Mouse (Mus musculus): ENCODE data around the gene Gls2. TPM values are rescaled to one million over a fixed set of nuclear protein-coding genes. Genes with fewer than 3 reads are reported as not detected.

The Gls2 gene
- polyA plus RNA-seq, 1 experiment from 2014 or later: 2.8 TPM

GRCm38 (mm10) chr10:128239140-128239539 lies 44.9 kb downstream of the Gls2 start:
- no peak overlapping the region for H3K4me3 ChIP-seq
- no peaks in the 10 kb centered on the region for H3K27me3 ChIP-seq (replicated peaks)
- no peaks in the 10 kb centered on the region for H3K9me3 ChIP-seq (replicated peaks)
- ATAC-seq: no peak
- no peak overlapping the region for H3K4me2 ChIP-seq
- peak overlapping the region; percentile 22; the same call in 1 of the 2 replicates for H3K27ac ChIP-seq
- H3K36me3 ChIP-seq: peaks cover 71% of the 10 kb centered on the region
- 69% methylated on average over 4 of the region's 4 CpGs for WGBS (ENCODE audit: insufficient replicate concordance)
- no peak overlapping the region for H3K9ac ChIP-seq
- peaks cover 44% of the 10 kb centered on the region for H3K4me1 ChIP-seq

DNA sequence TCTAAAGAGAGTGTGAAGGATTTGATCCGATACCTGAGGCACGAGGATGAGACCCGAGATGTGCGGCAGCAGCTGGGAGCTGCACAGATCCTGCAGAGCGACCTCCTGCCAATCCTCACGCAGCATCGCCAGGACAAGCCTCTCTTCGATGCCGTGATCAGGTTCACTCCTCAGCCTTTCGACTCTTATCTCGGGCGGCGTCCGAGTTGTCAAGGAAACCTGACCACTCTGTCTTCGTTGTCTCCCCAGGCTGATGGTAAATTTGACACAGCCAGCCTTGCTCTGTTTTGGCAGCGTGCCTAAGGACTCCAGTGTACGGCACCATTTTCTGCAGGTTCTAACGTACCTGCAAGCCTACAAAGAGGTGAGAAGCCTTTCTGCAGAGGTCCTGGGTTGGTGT lies 45.9 kb downstream of the Gls2 start:
- Histone ChIP-seq H3K4me2 (no peak overlapping the region), H3K9ac (no peak overlapping the region), H3K4me1 (peaks cover 38% of the 10 kb centered on the region), H3K4me3 (no peak overlapping the region), H3K9me3 (replicated peaks) (no peaks in the 10 kb centered on the region), H3K36me3 (peaks cover 73% of the 10 kb centered on the region), H3K27me3 (replicated peaks) (no peaks in the 10 kb centered on the region), H3K27ac (no peak overlapping the region)
- ATAC-seq: no peak
- 54% methylated on average over 18 of the region's 18 CpGs for WGBS (ENCODE audit: insufficient replicate concordance)

DNA sequence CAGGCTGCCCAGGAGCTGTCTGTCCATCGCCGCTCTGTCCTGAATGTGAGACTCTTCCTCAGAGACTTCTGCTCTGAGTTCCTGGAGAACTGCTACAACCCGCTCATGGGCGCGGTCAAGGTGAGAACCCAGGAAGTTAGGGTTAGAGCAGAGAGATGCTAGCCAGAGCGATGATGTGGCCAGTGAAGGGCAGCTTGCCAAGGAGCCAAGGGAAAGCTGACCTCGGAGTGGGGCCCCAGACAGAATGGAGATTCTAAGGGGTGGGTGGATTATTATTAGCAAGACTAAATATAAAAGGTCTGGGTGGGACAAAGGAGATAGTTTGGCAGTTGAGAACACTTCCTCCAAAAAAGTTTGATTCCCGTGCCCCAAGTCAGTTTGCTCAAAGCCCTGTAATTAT lies 49.0 kb downstream of the Gls2 start:
- peaks cover 23% of the 10 kb centered on the region for H3K4me1 ChIP-seq
- no peak overlapping the region for H3K4me2 ChIP-seq
- H3K27ac ChIP-seq: no peak overlapping the region
- no peak overlapping the region for H3K4me3 ChIP-seq
- 89% methylated on average over 8 of the region's 8 CpGs for WGBS (ENCODE audit: insufficient replicate concordance)
- H3K9ac ChIP-seq: no peak overlapping the region
- H3K9me3 ChIP-seq (replicated peaks): no peaks in the 10 kb centered on the region
- no peaks in the 10 kb centered on the region for H3K27me3 ChIP-seq (replicated peaks)
- no peak for ATAC-seq
- peaks cover 93% of the 10 kb centered on the region for H3K36me3 ChIP-seq

DNA sequence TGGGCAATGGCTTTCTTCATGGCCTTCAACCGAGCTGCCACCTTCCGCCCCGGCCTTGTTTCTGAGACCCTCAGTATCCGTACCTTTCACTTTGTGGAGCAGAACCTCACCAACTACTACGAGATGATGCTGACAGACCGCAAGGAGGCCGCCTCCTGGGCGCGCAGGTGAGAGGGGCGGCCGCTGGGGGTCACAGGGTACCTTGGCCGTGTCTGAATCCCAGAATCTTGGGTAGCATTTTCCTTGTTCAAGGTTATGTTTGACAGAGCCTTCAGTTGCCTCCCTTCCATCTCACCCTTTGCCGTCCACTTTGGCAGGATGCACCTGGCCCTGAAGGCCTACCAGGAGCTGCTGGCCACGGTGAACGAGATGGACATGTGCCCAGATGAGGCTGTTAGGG lies 49.9 kb downstream of the Gls2 start:
- Histone ChIP-seq H3K27ac (no peak overlapping the region), H3K4me1 (peaks cover 14% of the 10 kb centered on the region), H3K4me2 (no peak overlapping the region), H3K4me3 (no peak overlapping the region), H3K9ac (no peak overlapping the region), H3K9me3 (replicated peaks) (no peaks in the 10 kb centered on the region), H3K36me3 (peaks cover 98% of the 10 kb centered on the region), H3K27me3 (replicated peaks) (no peaks in the 10 kb centered on the region)
- ATAC-seq: no peak
- 90% methylated on average over 15 of the region's 15 CpGs for WGBS (ENCODE audit: insufficient replicate concordance)

DNA sequence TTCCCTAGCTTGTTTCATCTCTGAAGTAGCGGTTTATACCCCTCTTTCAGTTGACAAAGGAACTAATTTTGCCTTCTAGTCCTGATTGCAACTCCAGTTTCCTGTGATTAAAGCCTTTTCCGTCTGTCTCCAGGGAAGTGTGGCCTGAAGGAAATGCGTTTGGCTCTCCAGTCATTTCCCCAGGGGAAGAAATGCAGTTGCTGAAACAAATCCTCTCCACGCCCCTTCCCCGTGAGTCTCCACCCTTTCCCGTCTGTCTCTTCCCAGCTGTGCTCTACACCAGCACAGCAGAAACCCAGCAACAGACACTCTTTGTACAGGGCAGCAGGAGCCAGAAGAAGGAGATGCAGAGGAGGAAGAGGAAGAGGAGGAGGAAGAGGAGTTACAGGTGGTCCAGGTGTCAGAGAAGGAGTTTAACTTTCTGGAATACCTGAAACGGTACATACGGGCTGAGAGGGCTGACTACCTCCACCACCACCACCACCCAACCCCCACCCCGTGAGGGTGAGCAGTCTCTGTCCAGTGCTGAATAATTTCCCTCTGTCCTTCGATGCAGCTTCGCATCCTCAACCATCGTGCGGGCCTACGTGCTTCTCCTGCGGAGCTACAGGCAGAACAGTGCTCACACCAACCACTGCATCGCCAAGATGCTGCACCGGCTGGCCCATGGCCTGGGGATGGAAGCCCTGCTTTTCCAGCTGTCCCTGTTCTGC lies 52.9 kb downstream of the Gls2 start:
- H3K4me3 ChIP-seq: no peak overlapping the region
- peaks cover 100% of the 10 kb centered on the region for H3K36me3 ChIP-seq
- H3K9ac ChIP-seq: no peak overlapping the region
- H3K27ac ChIP-seq: 0 out of 2 replicates have a peak overlapping the region, but pooled peaks have one; percentile 47
- H3K4me1 ChIP-seq: no peaks in the 10 kb centered on the region
- H3K27me3 ChIP-seq (replicated peaks): no peaks in the 10 kb centered on the region
- H3K4me2 ChIP-seq: no peak overlapping the region
- no peak for ATAC-seq
- WGBS (ENCODE audit: insufficient replicate concordance): 81% methylated on average over 17 of the region's 17 CpGs
- no peaks in the 10 kb centered on the region for H3K9me3 ChIP-seq (replicated peaks)

DNA sequence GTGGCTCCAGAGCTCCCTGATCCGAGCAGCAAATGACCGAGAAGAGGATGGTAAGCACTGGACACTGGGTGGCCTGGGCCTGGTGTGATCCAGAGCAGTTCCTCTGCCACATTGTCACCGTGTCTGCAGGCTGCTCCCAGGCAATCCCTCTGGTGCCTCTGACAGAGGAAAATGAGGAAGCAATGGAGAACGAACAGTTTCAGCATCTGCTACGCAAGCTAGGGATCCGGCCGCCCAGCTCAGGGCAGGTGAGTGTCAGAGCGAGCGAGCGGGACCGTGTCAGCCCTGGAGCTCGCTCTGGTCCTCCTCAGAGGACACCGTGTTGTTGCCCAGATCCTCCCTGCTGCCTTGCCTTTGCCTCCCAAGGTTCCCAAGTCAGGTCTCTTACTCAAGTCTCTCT lies 56.3 kb downstream of the Gls2 start:
- H3K4me2 ChIP-seq: no peak overlapping the region
- peaks cover 80% of the 10 kb centered on the region for H3K36me3 ChIP-seq
- H3K4me1 ChIP-seq: no peaks in the 10 kb centered on the region
- whole genome bisulfite sequencing (ENCODE audit: insufficient replicate concordance): 87% methylated on average over 13 of the region's 13 CpGs
- no peak overlapping the region for H3K27ac ChIP-seq
- ATAC-seq: no peak
- no peaks in the 10 kb centered on the region for H3K9me3 ChIP-seq (replicated peaks)
- H3K4me3 ChIP-seq: no peak overlapping the region
- no peaks in the 10 kb centered on the region for H3K27me3 ChIP-seq (replicated peaks)
- no peak overlapping the region for H3K9ac ChIP-seq

DNA sequence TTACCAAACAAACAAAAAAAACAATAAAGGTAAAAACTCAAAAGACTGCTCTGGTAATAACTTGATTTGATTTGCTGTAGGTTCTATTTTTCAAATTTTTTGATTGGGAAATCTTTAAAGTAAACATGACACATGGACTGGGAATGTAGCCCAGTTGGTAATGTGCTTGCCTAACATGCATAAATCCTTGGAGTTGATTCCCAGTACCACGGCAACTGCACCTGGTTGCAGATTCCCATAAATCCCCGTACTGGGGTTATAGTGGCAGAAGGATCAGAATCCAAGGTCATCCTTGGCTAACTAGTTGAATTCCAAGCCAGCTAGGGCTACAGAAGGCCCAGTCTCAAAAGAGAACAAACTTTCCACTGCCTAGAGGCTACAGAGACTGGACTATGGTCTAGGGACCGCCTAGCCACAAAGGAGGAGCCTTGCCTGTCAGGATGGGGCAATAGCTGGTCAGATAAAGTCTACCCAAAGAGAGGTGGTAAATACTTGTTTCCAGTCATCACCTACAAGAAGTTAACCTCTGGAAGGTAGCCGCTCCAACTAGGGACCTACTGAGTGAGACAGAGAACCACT lies 59.5 kb downstream of the Gls2 start, which contains the start of gene Apon:
Gene Apon, plus strand, starts transcription at position 420 of the 579 bp plus-strand sequence.
- peaks cover 48% of the 10 kb centered on the region for H3K36me3 ChIP-seq
- no peak within 1 kb of the TSS for H3K27ac ChIP-seq
- no peaks in the 10 kb centered on the region for H3K9me3 ChIP-seq (replicated peaks)
- no peak within 1 kb of the TSS for H3K4me2 ChIP-seq
- no peak for ATAC-seq
- 0 out of 2 replicates have a peak, but pooled peaks cover under 1% of the 10 kb centered on the region for H3K4me1 ChIP-seq
- 77% methylated on average over 4 of the region's 4 CpGs for WGBS (ENCODE audit: insufficient replicate concordance)
- H3K4me3 ChIP-seq: no peak within 1 kb of the TSS
- H3K27me3 ChIP-seq (replicated peaks): no peaks in the 10 kb centered on the region
- H3K9ac ChIP-seq: no peak within 1 kb of the TSS

DNA sequence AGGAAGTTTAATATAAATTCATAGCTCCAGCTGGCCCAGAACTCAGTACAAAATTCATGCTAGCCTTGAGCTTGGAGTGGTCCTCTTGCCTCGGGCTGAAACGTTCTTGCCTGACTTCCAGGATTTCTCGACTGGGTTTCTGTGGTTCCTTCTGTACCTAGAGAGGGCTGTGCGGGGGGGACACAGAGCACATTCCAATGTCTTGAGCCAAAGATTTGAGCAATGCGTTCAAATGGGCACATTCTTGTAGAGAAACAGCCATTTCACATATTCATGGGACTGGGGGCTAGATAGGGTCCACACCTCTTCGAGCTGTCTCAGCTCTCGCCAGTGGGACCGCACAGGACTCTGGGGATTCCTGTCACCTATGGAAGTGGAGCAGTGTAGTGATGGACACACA lies 61.7 kb downstream of the Gls2 start:
- no peak for ATAC-seq
- no peak overlapping the region for H3K9ac ChIP-seq

GRCm38 (mm10) chr10:128256328-128256727 lies 62.1 kb downstream of the Gls2 start:
- no peaks in the 10 kb centered on the region for H3K9me3 ChIP-seq (replicated peaks)
- no peak overlapping the region for H3K4me2 ChIP-seq
- ATAC-seq: no peak
- H3K27me3 ChIP-seq (replicated peaks): no peaks in the 10 kb centered on the region
- no peak overlapping the region for H3K9ac ChIP-seq
- H3K4me3 ChIP-seq: no peak overlapping the region
- peaks cover 22% of the 10 kb centered on the region for H3K36me3 ChIP-seq
- 79% methylated on average over 8 of the region's 8 CpGs for WGBS (ENCODE audit: insufficient replicate concordance)
- H3K4me1 ChIP-seq: peaks cover 9% of the 10 kb centered on the region; the same call in 1 of the 2 replicates
- no peak overlapping the region for H3K27ac ChIP-seq

More for the DNA sequence above, 61.7 kb downstream of the Gls2 start:
- no peaks in the 10 kb centered on the region for H3K9me3 ChIP-seq (replicated peaks)
- WGBS (ENCODE audit: insufficient replicate concordance): 78% methylated on average over 8 of the region's 8 CpGs
- H3K36me3 ChIP-seq: peaks cover 26% of the 10 kb centered on the region
- no peak overlapping the region for H3K4me3 ChIP-seq
- no peaks in the 10 kb centered on the region for H3K27me3 ChIP-seq (replicated peaks)
- H3K4me1 ChIP-seq: peaks cover 9% of the 10 kb centered on the region; the same call in 1 of the 2 replicates
- no peak overlapping the region for H3K27ac ChIP-seq
- H3K4me2 ChIP-seq: no peak overlapping the region

GRCm38 (mm10) chr10:128258953-128259352 lies 64.7 kb downstream of the Gls2 start:
- no peaks in the 10 kb centered on the region for H3K36me3 ChIP-seq
- H3K9me3 ChIP-seq (replicated peaks): no peaks in the 10 kb centered on the region
- H3K9ac ChIP-seq: no peak overlapping the region
- WGBS (ENCODE audit: insufficient replicate concordance): 20% methylated on average over 4 of the region's 4 CpGs
- H3K27me3 ChIP-seq (replicated peaks): no peaks in the 10 kb centered on the region
- no peak overlapping the region for H3K4me3 ChIP-seq
- ATAC-seq: no peak
- no peak overlapping the region for H3K4me2 ChIP-seq
- H3K4me1 ChIP-seq: peaks cover 9% of the 10 kb centered on the region; the same call in 1 of the 2 replicates
- H3K27ac ChIP-seq: 0 out of 2 replicates have a peak overlapping the region, but pooled peaks have one; percentile 5

Data from liver, embryonic 12.5 days (tissue).